Comparison of ENCODE assay signal across 8 mouse cellular contexts in genomic region chr12:3807548-3808395, GRCm38 (mm10). TPM values are rescaled to one million over a fixed set of nuclear protein-coding genes. Genes with fewer than 3 reads are reported as not detected.
A peak's percentile ranks its signal among the peaks of the same experiment; 100 is the strongest.
DNase-seq lines count a peak whose midpoint lies in the region; ATAC-seq and TF ChIP-seq lines count a peak whose summit lies in the region.

No protein-coding gene starts in this region.

- H3K9me3 ChIP-seq in liver, embryonic 15.5 days (replicated peaks): no peaks in the 10 kb centered on the region
- no peaks in the 10 kb centered on the region for H3K9me3 ChIP-seq in neural tube, embryonic 13.5 days

- peak; percentile 12 for ATAC-seq in liver, embryonic 15.5 days (ENCODE audit: insufficient read depth)
- peak; percentile 45 for ATAC-seq in neural tube, embryonic 13.5 days (ENCODE audit: low read depth)

- no peak for TF ChIP-seq CTCF in kidney, adult 2 months (conservative IDR thresholded peaks at IDR 0.05; ENCODE audit: insufficient read depth, insufficient read length, low read depth, low read length)
- TF ChIP-seq CTCF in thymus, adult 2 months (IDR thresholded peaks at IDR 0.05; ENCODE audit: borderline replicate concordance, control insufficient read depth, extremely low read depth, insufficient read depth, low read length, poor library complexity): 0 out of 2 replicates have a peak, but pooled peaks have one; percentile 9

- TF ChIP-seq POLR2A in kidney, adult 2 months (IDR thresholded peaks at IDR 0.05; ENCODE audit: low read depth, low read length): peak; percentile 15
- no peak for TF ChIP-seq POLR2A in thymus, adult 2 months (IDR thresholded peaks at IDR 0.05; ENCODE audit: control insufficient read depth, extremely low read depth, insufficient read depth, low read length, poor library complexity)

- no peaks in the 10 kb centered on the region for H3K27me3 ChIP-seq in kidney, adult 2 months (replicated peaks; ENCODE audit: control insufficient read depth, insufficient read depth, low read length)
- peaks cover 76% of the 10 kb centered on the region for H3K27me3 ChIP-seq in liver, embryonic 15.5 days
- H3K27me3 ChIP-seq in neural tube, embryonic 13.5 days: no peaks in the 10 kb centered on the region; the same call in 1 of the 2 replicates
- no peaks in the 10 kb centered on the region for H3K27me3 ChIP-seq in thymus, adult 2 months (ENCODE audit: control insufficient read depth, insufficient read depth, low read length)

- peak overlapping the region; percentile 54 for H3K9ac ChIP-seq in liver, embryonic 15.5 days
- peak overlapping the region; percentile 94 for H3K9ac ChIP-seq in neural tube, embryonic 13.5 days

- peak; percentile 40 to 64 for DNase-seq in left cerebral cortex, adult 18-20 months (ENCODE audit: low spot score in 2 of 2)
- DNase-seq in left cerebral cortex, adult 9 months (ENCODE audit: low spot score in 2 of 2): no peak
- DNase-seq in cerebellum, postnatal 36 days: peak; percentile 44 to 69
- peak; percentile 64 to 70 for DNase-seq in heart, adult 18-20 months
- peak; percentile 84 for DNase-seq in kidney, adult 2 months
- peak; percentile 67 for DNase-seq in thymus, adult 2 months

- under 1% methylated on average over 72 of the region's 105 CpGs for WGBS in kidney, adult 2 months
- WGBS in liver, embryonic 15.5 days (ENCODE audit: insufficient replicate concordance): under 1% methylated on average over 62 of the region's 105 CpGs
- 2% methylated on average over 66 of the region's 105 CpGs for WGBS in neural tube, embryonic 13.5 days
- 1% methylated on average over 98 of the region's 105 CpGs for WGBS in thymus, adult 2 months

- peaks cover 31% of the 10 kb centered on the region for H3K4me1 ChIP-seq in kidney, adult 2 months (ENCODE audit: control insufficient read depth, insufficient read depth, low read length)
- peaks cover 40% of the 10 kb centered on the region for H3K4me1 ChIP-seq in liver, embryonic 15.5 days (replicated peaks)
- H3K4me1 ChIP-seq in neural tube, embryonic 13.5 days (replicated peaks): peaks cover 53% of the 10 kb centered on the region
- H3K4me1 ChIP-seq in thymus, adult 2 months (replicated peaks; ENCODE audit: control insufficient read depth, insufficient read depth, low read length): peaks cover 35% of the 10 kb centered on the region

- H3K4me2 ChIP-seq in liver, embryonic 15.5 days: peak overlapping the region; percentile 74
- peak overlapping the region; percentile 76 for H3K4me2 ChIP-seq in neural tube, embryonic 13.5 days

- H3K27ac ChIP-seq in kidney, adult 2 months (ENCODE audit: insufficient read depth, low read depth, low read length): peak overlapping the region; percentile 83
- H3K27ac ChIP-seq in liver, embryonic 15.5 days (replicated peaks): peak overlapping the region; percentile 72
- H3K27ac ChIP-seq in neural tube, embryonic 13.5 days (replicated peaks): peak overlapping the region; percentile 94
- H3K27ac ChIP-seq in thymus, adult 2 months (ENCODE audit: control insufficient read depth, insufficient read depth, low read length): no peak overlapping the region

- H3K36me3 ChIP-seq in kidney, adult 2 months (ENCODE audit: control insufficient read depth, insufficient read depth, low read length): no peaks in the 10 kb centered on the region
- no peaks in the 10 kb centered on the region for H3K36me3 ChIP-seq in liver, embryonic 15.5 days (replicated peaks)
- H3K36me3 ChIP-seq in neural tube, embryonic 13.5 days: no peaks in the 10 kb centered on the region
- no peaks in the 10 kb centered on the region for H3K36me3 ChIP-seq in thymus, adult 2 months (ENCODE audit: control insufficient read depth, insufficient read depth, low read length)

- H3K4me3 ChIP-seq in kidney, adult 2 months (ENCODE audit: insufficient read depth, low read depth, low read length): peak overlapping the region; percentile 89
- peak overlapping the region; percentile 67 for H3K4me3 ChIP-seq in liver, embryonic 15.5 days (replicated peaks)
- H3K4me3 ChIP-seq in neural tube, embryonic 13.5 days: peak overlapping the region; percentile 90
- H3K4me3 ChIP-seq in thymus, adult 2 months (ENCODE audit: control insufficient read depth, insufficient read depth, low read length): peak overlapping the region; percentile 62

RNA-seq across cellular contexts. Expression of gene Dnmt3a, which starts 2.0 kb away (rescaled TPM):
- 10 to 100 TPM; 86.7 to 94.0 TPM for total RNA-seq in left cerebral cortex, adult 18-20 months (2021)
- 10 to 100 TPM; 38.8 to 42.4 TPM for total RNA-seq in heart, adult 18-20 months (2021)
- 11.8 and 12.9 TPM in 2 replicates for polyA plus RNA-seq in kidney, adult 2 months (2012; rRNA removed)
- 21.8 TPM in 2 replicates for polyA plus RNA-seq in liver, embryonic 15.5 days (2015; fragmentation: Nextera tagmentation; extraction: Ambion mirVana)
- 95.7 and 118 TPM in 2 replicates for polyA plus RNA-seq in neural tube, embryonic 13.5 days (2015; fragmentation: Nextera tagmentation; extraction: Ambion mirVana)
- polyA plus RNA-seq in thymus, adult 2 months (2012; rRNA removed): 40.9 and 55.1 TPM in 2 replicates

Comparison
In these comparisons a context has a peak if more than half of its experiments do, and no peak if none do; other contexts are left out.
1. DNase-seq: peak in left cerebral cortex, adult 18-20 months (2 of 2), cerebellum, postnatal 36 days (2 of 2), heart, adult 18-20 months (2 of 2), kidney, adult 2 months (single experiment) and thymus, adult 2 months (single experiment); none in left cerebral cortex, adult 9 months (0 of 2).
2. Peak in every context shown above with its lines, with median percentiles within 50 percentile points of each other: H3K4me3 ChIP-seq.